8 mouse cellular contexts compared by ENCODE assay signal in the genomic region with DNA sequence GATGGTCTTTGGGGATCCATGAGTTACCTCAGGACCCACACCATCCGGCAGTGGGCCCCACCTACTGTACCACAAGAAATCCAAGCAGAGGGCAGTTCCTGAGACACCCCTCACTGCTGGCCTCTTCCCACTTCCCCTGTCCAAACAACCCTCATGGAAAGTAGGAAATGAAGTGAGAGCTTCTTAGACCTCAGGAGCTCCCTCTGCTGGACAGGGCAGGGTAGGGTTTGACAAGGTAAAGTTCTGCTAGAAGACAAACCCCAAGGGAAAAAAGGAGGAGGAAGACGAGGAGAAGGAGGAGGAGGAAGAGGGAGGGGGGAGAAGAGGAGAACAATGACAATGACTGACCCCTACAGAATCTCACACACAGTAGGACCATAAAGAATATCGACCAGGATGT. TPM values are rescaled to one million over a fixed set of nuclear protein-coding genes. Genes with fewer than 3 reads are reported as not detected.
A peak's percentile ranks its signal among the peaks of the same experiment; 100 is the strongest.
DNase-seq lines count a peak whose midpoint lies in the region; ATAC-seq and TF ChIP-seq lines count a peak whose summit lies in the region.

No protein-coding gene starts in this region.

- H3K36me3 ChIP-seq in neural tube, embryonic 15.5 days: no peaks in the 10 kb centered on the region

- ATAC-seq in neural tube, embryonic 15.5 days (ENCODE audit: low FRiP score): no peak

- no peaks in the 10 kb centered on the region for H3K4me1 ChIP-seq in bone marrow macrophage, adult 2 months (ENCODE audit: control insufficient read depth, insufficient read depth, low read length)
- peaks cover 6% of the 10 kb centered on the region; the same call in 1 of the 2 replicates for H3K4me1 ChIP-seq in neural tube, embryonic 15.5 days

- no peak overlapping the region for H3K27ac ChIP-seq in bone marrow macrophage, adult 2 months (ENCODE audit: insufficient read depth, low read depth, low read length)
- H3K27ac ChIP-seq in neural tube, embryonic 15.5 days (replicated peaks): no peak overlapping the region

- TF ChIP-seq POLR2A in bone marrow macrophage, adult 2 months (IDR thresholded peaks at IDR 0.05; ENCODE audit: borderline replicate concordance, low read depth, low read length): no peak

- no peak overlapping the region for H3K4me2 ChIP-seq in neural tube, embryonic 15.5 days

- DNase-seq in frontal cortex, postnatal 25 days (ENCODE audit: low spot score in 2 of 2): peak; percentile 19 to 22
- DNase-seq in frontal cortex, postnatal 14 days (ENCODE audit: low spot score in 2 of 2): no peak
- peak; percentile 59 to 64 for DNase-seq in right cerebral cortex, adult 2 months (ENCODE audit: low spot score in 2 of 2)
- DNase-seq in right cerebral cortex, adult 18-20 months: no peak
- DNase-seq in kidney, postnatal 14 days: peak; percentile 42
- DNase-seq in retina, postnatal 1 day: peak; percentile 56

- TF ChIP-seq CTCF in bone marrow macrophage, adult 2 months (IDR thresholded peaks at IDR 0.05; ENCODE audit: low read depth, low read length): peak; percentile 71

- no peaks in the 10 kb centered on the region for H3K9me3 ChIP-seq in neural tube, embryonic 15.5 days (replicated peaks)

- 71% methylated on average over 3 of the region's 3 CpGs for WGBS in neural tube, embryonic 15.5 days

- no peak overlapping the region for H3K4me3 ChIP-seq in bone marrow macrophage, adult 2 months (ENCODE audit: insufficient read depth, low read length)
- no peak overlapping the region for H3K4me3 ChIP-seq in neural tube, embryonic 15.5 days (replicated peaks)

- H3K27me3 ChIP-seq in neural tube, embryonic 15.5 days (replicated peaks): peaks cover 3% of the 10 kb centered on the region; the same call in 1 of the 2 replicates

- no peak overlapping the region for H3K9ac ChIP-seq in neural tube, embryonic 15.5 days (replicated peaks)

RNA-seq across cellular contexts. Expression of gene Dmrtb1, which starts 46.4 kb away (rescaled TPM):
- polyA plus RNA-seq in bone marrow macrophage, adult 2 months (2012; ENCODE audit: insufficient read depth, insufficient read length, missing spikeins): not detected in 2 replicates
- polyA plus RNA-seq in neural tube, embryonic 15.5 days (2015; fragmentation: Nextera tagmentation; extraction: Ambion mirVana): 7.7 and 9.0 TPM in 2 replicates

Comparison
In these comparisons a context has a peak if more than half of its experiments do, and no peak if none do; other contexts are left out.
1. DNase-seq: peak in frontal cortex, postnatal 25 days (2 of 2), right cerebral cortex, adult 2 months (2 of 2), kidney, postnatal 14 days (single experiment) and retina, postnatal 1 day (single experiment); none in frontal cortex, postnatal 14 days (0 of 2) and right cerebral cortex, adult 18-20 months (single experiment).